Mouse (Mus musculus): ENCODE measurements around the gene Atpif1.
"Not testable (repeated sequence)": the region's sequence is repeated elsewhere in the genome, so short reads cannot be mapped to it uniquely, and the experiment has no call there.

Atpif1 gene

DNA sequence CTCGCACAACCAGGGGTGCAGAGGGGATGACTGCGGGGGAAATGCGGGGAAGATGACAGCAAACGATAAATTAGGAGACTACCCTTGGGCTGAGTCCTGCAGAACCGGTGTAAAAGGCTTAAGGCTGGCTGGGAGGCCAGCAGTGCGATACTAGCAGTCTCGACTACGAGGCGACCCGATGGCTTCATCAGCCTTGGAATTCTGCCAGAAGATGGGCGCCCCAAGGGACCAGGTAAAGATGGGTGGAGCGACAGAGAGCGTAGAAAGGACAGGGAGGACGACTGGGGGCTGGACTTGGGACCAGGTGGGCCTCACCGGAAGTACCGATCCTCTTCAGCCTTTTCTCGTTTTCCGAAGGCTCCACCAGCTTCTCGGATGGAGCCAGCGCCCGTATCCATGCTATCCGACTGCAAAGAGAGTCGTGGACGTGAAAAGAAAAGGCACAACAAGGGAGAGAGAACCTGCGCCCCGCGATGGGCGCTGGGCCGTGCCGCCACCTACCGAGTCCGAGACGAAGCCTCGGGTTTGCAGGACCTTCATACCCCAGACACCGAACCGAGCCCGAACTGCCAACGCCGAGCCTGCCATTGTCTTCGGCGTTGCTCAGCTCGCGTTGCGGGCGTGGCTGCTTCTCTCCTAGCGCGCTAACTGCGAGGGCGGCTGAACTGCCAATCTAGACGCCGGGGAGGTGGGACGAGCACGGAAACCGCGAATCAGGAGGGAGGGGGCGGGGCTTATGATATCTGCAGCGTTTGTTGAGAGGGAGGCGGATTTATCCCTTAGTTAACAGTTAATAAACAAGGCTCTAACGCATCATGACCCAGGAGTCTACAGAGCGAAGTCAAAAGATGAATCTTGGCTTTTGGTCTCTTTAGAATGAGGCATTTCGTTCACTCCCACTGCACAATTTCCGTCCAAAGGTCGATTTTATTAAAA, at the start of gene Atpif1:
Atpif1 (minus strand) TSS at position 679 of the 936 bp plus-strand sequence.
- peak; percentile 93 to 94 for DNase-seq

DNA sequence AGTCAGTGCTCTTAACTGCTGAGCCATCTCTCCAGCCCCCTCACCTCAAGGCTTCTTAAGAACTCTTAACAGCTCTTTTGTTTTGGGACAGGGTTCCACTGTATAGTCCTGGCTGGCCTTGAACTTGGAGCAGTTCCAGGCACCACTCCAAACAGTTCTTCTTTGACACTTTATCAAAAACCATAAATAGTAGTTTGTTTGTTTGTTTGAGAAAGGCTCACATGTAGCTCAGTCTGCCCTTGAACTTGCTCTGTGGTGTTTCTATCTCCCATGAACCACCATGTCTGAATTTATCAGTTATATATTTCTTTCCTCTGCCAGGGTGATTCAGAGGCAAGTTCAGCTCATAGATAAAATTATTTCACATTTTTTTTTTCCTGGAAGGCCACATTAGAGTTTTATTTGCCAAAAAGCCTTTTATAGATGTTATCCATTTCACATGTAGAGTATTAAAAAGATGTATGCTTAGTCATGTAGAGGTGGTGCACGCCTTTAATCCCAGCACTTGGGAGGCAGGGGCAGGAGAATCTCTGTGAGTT, 41.4 kb upstream of the Atpif1 start:
- no peak for DNase-seq

DNA sequence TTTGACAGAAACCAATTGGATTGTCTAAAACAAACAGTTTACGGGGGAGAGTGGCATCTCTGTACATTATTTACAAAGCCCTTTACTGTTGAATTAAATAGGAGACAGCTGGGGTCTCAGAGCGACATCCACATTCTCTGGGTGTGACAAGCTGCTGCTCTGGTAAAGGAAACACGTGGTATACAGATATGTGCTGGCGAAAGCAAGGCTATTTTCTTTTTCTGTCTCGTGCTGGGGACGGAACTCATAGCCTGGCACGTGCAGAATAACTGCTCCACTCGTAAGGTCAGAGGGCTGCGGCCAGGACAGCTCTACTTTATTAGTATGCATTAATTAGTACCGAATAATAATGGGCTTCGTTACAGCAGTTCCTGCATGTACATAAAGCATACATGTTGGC, 39.9 kb upstream of the Atpif1 start:
- DNase-seq, result peak in 1 of 2 experiments; percentile 20

DNA sequence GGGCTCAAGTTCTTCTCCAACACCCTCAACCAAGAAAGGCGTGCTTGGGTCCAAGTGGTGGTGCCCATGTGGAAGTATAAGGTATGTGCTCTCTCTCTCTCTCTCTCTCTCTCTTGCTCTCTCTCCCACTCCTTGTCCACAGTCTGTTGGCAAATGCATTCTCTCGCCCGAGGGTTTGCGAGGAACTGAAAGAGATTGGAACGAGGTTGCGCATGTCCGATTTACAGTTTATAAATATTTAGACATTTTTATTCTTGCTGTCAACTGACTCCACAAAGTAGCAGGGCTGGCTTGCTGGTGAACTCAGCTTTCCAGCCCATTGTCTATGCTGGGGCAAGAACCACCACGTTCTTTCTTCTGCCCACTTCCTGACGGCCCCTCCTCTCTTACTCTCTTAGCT, 37.7 kb upstream of the Atpif1 start:
- peak in 1 of 2 experiments; percentile 56 for DNase-seq

DNA sequence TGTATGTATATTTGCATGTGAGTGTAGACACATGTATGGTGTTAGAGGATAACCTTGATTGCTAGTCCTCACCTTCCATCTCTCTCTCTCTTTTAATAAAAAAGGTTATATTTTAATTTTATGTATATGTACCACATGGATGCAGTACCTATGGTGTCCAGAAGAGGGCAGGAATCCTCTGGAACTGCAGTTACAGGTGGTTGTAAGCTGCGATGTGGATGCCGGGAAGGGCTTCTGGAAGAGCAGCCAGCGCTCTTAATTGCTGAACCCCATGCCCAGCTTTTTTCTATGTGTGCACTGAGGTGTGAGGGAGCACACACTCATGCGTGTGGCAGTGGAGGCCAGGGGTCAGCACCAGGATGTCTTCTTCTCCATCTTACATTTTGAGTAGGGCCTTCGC, 35.7 kb upstream of the Atpif1 start:
- no peak for DNase-seq

DNA sequence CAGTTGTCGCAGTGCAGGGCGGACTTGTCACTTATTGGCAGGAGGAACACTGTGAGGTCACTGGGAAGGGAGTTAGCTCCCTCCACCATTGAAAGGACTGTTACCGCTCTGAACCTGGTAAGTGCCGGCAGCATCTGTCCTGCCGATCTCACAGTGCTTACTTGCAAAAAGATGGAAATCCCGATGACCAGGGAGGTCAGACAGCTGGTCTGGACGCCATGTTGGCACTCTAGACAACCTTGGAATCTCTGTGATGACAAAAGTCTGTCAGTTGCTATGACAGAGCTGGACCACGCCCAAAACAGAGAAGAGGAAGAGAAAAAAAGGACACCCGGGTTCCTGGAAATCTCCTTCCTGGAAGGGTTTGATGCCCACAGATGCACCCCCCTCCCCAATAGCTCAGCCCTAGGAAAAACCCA, 33.9 kb upstream of the Atpif1 start:
- DNase-seq, result peak; percentile 67 to 74

DNA sequence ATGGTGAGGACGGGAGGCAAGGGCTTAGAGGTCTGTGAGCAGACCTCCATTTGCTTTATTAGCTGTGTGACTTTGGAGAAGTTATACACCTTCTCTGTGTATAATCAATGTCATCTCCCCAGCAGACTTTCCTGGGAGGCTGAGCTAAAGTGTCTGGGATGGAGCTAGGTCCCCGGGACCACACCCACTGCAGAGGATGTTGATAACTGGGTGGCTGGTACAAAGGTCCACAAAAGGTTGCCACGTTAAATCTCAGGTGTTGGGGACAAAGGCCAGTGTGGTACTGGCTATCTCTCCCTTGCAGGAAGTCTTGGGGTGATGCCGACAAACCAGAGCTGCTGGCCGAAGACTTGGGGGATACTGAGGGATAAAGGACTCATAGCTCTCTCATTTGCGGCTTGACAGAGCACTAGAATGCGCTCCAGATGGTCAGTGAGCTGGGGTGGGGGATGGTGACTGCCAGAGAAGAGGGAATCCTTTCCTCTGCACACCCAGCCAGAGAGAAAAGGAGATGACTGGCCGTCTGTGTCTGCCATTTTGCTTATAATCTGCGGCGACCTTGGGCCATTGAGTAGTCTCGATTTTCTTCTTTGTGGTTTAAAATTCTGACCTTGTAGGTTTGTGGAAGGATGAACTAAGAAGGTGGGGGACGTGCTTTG, 31.8 kb upstream of the Atpif1 start:
- no peak for DNase-seq

DNA sequence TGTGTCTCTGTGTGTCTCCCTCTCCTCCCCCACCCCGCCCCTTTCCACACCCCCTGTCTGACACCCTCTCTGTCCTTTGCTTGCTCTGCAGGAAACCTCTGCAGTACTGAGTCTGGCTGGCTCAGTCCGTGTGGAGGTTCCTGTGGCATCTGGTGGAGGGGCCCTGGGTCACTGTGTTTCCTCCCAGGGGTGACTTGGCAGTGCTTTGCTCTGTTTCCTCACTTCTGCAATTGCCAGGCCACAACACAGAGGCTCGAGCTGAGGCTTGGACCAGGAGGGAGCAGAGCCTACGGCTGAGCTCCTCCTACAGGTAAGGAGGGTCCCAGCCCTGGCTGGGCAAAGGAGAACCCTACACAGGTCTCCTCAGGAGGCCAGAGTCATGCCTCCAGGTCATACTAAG, 30.5 kb upstream of the Atpif1 start, which contains the start of gene Ptafr:
Ptafr (plus strand) TSS at position 103 of the 400 bp plus-strand sequence.
- peak; percentile 67 to 76 for DNase-seq

DNA sequence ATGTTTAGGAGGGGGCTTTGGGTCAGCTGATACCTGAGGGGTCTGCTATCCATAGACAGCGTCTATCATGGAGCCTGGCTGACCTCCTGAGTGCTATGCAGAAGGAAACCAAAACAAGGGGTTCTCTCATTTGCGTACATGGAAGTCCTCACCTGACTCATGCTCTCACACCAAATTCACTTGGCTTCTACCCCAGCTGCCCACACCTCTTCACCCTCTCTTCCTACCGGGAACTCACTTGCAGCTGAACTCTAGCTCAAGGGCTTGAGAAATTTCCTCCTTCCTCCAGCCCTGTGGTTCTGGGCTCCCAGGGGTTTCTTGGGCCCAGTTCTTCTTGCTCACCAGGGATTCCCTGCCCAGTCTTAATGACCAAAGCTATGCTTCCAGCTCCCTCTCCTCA, 29.8 kb upstream of the Atpif1 start:
- DNase-seq, result no peak

DNA sequence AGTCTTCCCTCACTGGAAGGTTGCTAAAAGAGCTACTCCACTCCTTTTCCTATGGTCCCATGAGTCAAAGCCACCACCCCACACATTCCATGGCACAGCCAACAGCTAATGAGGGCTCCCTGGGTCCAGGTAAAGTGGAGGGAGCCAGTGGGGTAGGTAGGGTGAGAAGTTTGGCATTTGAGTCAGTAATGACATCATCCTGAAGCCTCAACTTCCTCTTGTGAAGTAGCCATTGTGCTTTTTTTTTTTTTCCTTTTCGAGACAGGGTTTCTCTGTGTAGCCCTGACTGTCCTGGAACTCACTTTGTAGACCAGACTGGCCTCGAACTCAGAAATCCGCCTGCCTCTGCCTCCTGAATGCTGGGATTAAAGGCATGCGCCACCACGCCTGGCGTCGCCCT, 22.1 kb upstream of the Atpif1 start:
- DNase-seq, result not testable (repeated sequence)

DNA sequence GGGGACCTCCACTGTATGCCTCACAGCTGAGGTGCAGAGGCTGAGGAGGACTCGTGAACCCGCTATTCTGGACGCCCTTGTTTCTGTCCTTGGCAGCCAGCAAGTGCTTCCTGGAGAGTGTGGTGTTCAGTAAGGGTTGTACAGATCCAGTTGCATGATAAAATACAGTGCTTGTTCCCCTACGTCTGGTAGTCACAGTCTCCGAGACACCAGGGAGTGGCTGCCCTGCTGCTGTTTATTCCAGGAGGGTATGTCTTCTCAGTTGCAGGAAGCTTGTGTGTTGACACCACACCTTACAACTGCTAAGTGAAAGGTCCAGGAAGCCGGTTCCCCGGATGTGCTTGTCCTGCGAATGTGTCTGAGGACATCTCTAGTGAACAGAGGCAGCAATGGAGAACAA, 21.2 kb upstream of the Atpif1 start:
- peak in 1 of 2 experiments; percentile 36 for DNase-seq

DNA sequence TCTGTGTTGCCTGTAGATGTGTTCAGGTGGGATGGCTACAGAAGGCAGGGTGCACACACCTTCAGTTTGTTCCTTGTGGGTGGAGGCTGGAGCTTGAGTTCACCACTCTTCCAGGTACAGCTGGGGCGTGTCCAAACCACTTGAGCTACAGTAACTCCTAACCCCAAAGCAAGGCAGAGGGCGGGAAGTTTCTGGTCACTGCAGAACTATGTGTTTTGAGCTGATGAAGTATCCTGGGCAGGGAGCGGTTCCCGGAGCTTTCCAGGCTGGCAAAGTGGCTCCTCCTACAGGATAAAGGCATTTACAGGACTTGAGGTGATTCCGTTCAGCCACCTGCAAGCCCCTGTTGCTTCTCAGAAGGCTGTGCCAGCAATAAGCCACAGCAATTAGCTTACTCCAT, 20.8 kb upstream of the Atpif1 start:
- DNase-seq, result no peak

DNA sequence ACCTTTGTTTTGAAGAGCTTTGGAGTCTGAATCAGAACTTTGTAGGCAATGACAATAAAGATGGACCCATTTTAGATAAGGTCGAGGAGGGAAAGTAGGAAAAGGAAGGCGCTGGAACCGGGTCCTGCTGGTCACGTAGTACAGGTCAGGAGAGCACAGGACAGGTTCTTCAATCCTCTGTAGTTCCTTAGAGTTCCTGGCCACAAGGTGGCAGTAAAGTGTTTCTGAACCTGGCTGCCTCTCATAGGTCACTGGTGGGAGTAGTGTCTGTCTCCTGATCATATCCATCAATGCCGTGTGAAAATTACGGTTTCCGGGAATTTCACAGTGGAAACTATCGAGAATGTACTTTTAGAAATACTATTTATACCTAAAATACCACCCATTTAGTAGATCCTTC, 12.4 kb upstream of the Atpif1 start:
- DNase-seq, result peak in 1 of 2 experiments; percentile 79

DNA sequence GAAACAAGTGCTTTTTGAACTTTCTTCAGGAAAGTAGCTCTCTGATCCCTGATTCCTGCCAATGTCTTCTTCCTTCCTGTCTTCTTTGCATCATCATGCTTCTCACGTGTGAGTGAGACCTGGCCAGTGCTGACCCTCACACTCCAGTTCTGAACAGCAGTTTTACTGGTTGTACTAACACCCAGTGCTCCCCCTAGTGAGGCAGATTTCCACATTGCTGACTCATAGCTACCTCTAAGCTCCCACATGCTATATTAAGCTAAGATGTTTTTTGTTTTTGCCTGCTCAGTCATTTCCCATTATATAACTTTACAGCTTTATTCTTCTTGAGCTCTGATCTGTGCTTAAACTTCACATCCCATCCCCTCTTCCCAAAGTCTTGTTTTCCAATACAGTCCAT, 9.3 kb upstream of the Atpif1 start:
- no peak for DNase-seq

DNA sequence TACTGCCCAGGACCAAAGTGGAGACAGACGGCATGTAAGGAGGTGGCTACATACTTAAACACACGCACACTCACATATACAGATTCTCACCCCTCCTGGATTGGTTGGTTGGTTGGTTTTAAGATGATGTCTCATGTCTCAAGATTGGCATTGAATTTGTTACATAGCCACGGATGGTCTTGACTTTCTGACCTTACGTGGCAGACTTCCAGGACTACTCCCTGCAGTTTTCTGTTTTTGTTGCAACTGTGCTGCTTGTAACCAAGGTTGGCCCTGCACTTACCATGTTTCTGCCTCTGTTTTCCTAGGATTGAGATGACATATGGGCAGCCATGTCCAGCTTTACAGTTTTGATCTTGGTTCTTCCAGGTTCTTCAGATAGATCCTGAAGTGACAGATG, 8.0 kb upstream of the Atpif1 start:
- no peak for DNase-seq

DNA sequence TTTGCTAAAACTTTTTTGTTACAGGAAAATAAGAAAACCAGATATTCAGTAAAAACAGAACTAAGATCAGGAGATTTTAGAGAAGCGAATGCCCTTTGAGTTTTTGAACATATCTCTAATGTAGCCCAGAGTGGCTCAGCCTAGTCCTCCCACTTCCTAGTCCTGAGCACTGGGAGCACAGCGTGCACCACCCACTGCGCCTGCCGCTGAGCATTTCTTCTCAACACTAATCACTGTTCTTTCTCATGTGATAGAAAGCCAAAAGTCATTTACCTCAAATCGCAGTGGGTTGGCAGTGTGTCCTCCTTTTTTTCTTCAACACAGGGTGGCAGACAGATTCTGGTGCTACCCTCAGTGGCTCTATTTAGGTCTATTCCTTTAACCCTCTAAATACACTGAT, 6.0 kb upstream of the Atpif1 start:
- no peak for DNase-seq

DNA sequence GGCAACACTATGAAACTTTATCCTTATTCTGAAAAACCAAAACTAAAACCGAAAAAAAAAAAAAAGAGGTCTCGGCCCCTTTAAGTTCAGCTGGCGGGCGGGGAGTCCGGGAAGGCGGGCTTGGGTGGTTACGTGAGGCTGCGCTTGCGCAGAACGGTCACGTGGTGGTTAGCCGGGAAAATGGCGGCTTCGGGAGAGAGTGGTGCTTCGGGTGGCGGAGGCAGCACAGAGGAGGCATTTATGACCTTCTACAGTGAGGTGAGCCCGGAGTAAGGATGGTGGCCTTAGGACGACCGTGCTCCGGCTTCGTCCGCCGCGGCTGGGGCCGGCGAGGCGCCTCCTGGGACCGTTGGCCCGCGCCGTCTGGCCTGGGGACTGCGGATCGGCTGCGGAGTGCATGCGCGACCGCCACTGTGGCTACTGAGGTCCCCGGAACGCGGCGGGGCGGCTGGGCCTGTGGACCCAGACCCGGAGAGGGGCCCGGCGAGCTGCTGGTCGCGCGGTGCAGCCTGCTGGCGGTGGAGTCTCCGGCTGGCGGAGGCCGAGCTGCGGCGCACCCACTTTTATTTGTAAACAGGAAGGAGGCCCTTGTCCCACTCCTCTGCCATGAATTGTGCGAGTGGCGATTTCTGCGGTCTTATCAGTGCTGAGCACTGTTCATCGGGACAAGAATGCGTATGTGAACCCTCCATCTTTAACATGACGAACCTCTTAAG, 2.1 kb upstream of the Atpif1 start, which contains the start of gene Dnajc8:
Dnajc8 (plus strand) TSS at position 145 of the 716 bp plus-strand sequence.
- DNase-seq, result peak; percentile 96 to 97

DNA sequence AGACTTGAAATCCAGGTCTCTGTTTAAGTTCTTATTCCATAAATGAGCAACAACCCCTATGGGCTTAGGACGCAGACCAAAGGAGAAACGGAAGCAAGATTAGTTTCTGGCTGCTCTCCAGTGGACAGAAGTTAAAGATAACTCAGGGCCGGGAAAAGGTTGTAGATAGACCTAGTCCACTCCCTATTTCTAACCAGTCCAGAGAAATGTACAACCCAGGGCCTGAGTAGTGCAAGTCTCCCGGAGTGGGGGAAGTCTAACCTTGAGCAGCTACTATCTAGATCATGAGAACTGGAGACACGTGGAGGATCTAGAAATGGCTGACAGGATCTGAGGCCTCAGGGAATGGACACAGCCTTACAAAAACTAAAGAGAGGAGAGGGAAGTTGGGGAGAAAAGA, 963 bp downstream of the Atpif1 start:
- DNase-seq, result no peak

DNA sequence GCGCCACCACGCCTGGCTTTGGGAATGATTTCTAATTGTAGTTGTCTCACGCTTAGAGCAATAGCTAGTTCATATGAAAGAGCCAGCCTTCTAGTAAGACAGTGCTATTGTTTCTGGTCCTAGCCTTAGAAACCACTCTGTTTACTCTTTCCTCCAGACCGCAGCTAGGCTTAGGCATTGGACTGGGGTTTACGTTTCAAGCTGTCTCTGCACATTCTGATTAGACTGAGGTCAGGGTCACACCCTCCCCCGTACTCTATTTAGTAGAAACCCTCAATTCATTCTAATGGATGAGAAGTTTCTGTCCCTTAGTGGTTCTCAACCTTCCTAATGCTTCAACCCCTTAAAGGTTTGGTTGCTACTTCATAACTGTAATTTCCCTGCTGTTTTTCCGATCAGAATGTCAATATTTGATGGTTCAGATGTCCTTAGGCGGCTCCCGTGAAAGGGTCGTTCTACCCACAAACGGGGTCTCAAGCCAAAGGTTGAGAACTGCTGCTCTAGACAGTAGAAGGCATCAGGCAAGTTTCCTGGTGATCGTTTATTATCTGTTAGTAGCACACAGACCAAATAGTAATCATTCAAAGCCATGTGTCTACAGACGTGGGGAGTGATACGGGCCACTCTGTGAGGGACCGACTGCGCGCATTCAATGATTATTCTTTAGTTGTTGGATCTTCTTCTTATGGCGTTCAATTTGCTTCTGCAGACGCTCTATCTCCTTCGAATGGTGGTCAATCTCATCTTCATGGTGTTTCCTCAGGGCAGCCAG, 3.2 kb downstream of the Atpif1 start:
- no peak for DNase-seq

DNA sequence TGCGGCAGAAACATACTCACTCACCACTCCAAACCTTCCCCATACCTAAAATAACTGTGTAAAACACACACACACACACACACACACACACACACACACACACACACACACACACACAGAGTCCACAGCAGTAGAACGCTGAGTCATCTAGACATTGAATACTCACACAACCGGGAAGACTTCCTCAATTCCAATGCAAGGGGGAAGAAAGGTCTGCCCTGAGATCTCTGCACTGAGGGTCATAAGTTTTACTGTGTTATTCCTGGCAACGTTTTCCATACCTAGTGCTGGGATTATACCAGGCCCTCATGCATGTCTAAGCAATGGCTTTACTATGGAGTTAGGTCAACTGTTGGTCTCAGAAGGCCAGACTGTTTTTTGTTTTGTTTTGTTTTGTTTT, 4.1 kb downstream of the Atpif1 start:
- no peak for DNase-seq

DNA sequence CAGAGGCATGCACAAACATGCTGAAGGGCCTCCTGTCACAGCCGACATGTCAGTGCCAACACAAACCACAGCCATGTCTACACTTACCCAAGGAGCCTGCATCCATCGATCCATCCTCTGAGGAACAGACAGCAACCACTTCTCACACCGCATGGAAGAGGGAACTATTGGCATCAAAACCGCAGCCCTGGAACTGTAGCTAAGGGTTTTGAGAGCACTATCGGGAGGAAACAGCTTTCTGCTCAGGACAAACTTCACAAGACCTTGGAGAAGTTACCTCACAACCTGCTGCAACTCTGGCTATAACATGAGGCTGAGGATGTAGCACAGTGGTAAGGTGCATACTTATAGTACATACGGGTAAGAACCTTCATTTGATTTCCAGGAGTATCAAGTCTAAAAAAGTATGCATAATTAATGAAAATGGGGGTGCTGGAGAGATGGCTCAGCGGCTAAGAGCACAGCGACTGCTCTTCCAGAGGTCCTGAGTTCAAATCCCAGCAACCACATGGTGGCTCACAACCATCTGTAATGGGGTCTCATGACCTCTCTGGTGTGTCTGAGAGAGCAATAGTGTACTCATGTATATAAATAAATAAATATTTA, 5.4 kb downstream of the Atpif1 start:
- no peak for DNase-seq

DNA sequence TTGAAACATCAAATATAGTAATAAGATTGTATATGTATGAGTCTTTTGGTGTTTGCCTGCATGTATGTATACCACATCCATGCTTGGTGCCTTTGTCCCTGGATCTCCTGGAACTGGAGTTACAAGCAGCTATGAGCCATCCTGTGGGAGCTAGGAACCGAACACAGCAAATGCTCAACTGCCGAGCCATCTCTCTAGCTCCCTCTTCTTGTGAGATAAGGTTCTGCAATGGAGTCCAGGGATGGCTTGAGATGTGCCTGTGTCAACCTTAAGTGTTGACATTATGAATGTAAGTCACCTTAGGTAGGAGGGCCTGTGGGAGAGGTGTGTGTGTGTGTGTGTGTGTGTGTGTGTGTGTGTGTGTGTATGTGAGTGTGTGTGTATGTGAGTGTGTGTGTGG, 6.8 kb downstream of the Atpif1 start:
- DNase-seq, result no peak
